Mouse (Mus musculus) lung, embryonic 14.5 days (tissue): ENCODE results near the gene Hyal2. TPM values are rescaled to one million over a fixed set of nuclear protein-coding genes. Genes with fewer than 3 reads are reported as not detected.
A peak's percentile ranks its signal among the peaks of the same experiment; 100 is the strongest.

Source experiments
- ATAC-seq: fragments of 200-750 bp; cut with Nextera tagmentation; 2 replicates; pipeline ENCODE4 v1.8.0; 2017; ENCODE audit warnings: mild to moderate bottlenecking, moderate TSS enrichment, moderate library complexity; ENCODE audit not compliant: insufficient read depth
- DNase-seq: peaks from one replicate; pipeline ENCODE4 v3.0.0-alpha.2; 2015
- H3K27ac ChIP-seq: fragments of 300-500 bp; sonication (generic); 2 replicates; pipeline ENCODE4 v1.5.1; 2014; ENCODE audit warnings: low read depth, mild to moderate bottlenecking, moderate library complexity
- H3K27me3 ChIP-seq: fragments of 300-500 bp; sonication (generic); 2 replicates; pipeline ENCODE4 v1.6.1; 2014; ENCODE audit warnings: low read length, control low read depth; ENCODE audit not compliant: insufficient read depth
- H3K36me3 ChIP-seq: fragments of 300-500 bp; sonication (generic); 2 replicates; pipeline ENCODE4 v1.6.1; 2014; ENCODE audit warnings: control low read depth; ENCODE audit not compliant: insufficient read depth
- H3K4me1 ChIP-seq: fragments of 300-500 bp; sonication (generic); 2 replicates; pipeline ENCODE4 v1.6.1; 2014; ENCODE audit warnings: antibody characterized with exemption, control low read depth; ENCODE audit not compliant: insufficient read depth
- H3K4me2 ChIP-seq: fragments of 300-500 bp; sonication (generic); 2 replicates; pipeline ENCODE4 v1.6.1; 2014; ENCODE audit warnings: mild to moderate bottlenecking
- H3K4me3 ChIP-seq: fragments of 300-500 bp; sonication (generic); 2 replicates; pipeline ENCODE4 v1.5.1; 2014; ENCODE audit warnings: low read depth, low read length
- H3K9ac ChIP-seq: fragments of 300-500 bp; sonication (generic); 2 replicates; pipeline ENCODE4 v1.6.1; 2014
- H3K9me3 ChIP-seq: fragments of 300-500 bp; sonication (generic); 2 replicates; pipeline ENCODE4 v1.6.1; 2016; ENCODE audit warnings: low read depth, low read length, control low read depth
- CTCF ChIP-seq: IDR thresholded peaks from 2 replicates; pipeline ENCODE4 v1.5.1; 2016; ENCODE audit warnings: antibody characterized with exemption, low read depth
- WGBS: fragments of 180-500 bp; shearing (Covaris S2); extraction: QIAGEN DNeasy Blood & Tissue Kit; methylation state at CpG from one replicate; pipeline ENCODE4 v1.1.7; 2014; 5-methylcytosine and 5-hydroxymethylcytosine counted together
- polyA plus RNA-seq: library from polyadenylated mRNA; unstranded; fragments of >200 nt; fragmentation: Nextera tagmentation; extraction: Ambion mirVana; gene quantifications from 2 replicates; pipeline ENCODE4 v1.2.1, GENCODE M21; 2014

The Hyal2 gene
- polyA plus RNA-seq, 1 experiment from 2014 or later, result 129 TPM

- Histone ChIP-seq H3K9me3 (no peaks in the 10 kb centered on the region), H3K36me3 (peaks cover 57% of the 10 kb centered on the region), H3K27ac (no peak overlapping the region), H3K9ac (no peak overlapping the region), H3K4me3 (peak overlapping the region; percentile 4; the same call in 1 of the 2 replicates), H3K4me1 (peaks cover 8% of the 10 kb centered on the region; the same call in 1 of the 2 replicates), H3K4me2 (peak overlapping the region; percentile 96), H3K27me3 (no peaks in the 10 kb centered on the region)
- no peak for TF ChIP-seq CTCF
- WGBS, result 79% methylated on average over 25 of the region's 25 CpGs
- no peak for ATAC-seq
- DNase-seq, result no peak
Measured at GRCm38 (mm10) chr9:107590058-107590772, 22.5 kb downstream of the Hyal2 start.

GRCm38 (mm10) chr9:107590773-107591060 is 23.0 kb downstream of the Hyal2 start:
- Histone ChIP-seq H3K4me1 (peaks cover 8% of the 10 kb centered on the region; the same call in 1 of the 2 replicates), H3K4me3 (no peak overlapping the region), H3K27me3 (no peaks in the 10 kb centered on the region), H3K4me2 (no peak overlapping the region), H3K27ac (no peak overlapping the region), H3K36me3 (peaks cover 57% of the 10 kb centered on the region), H3K9me3 (no peaks in the 10 kb centered on the region), H3K9ac (no peak overlapping the region)
- TF ChIP-seq CTCF, result no peak
- no peak for ATAC-seq
- 90% methylated on average over 6 of the region's 6 CpGs for WGBS
- no peak for DNase-seq

GRCm38 (mm10) chr9:107593101-107593976 is 25.6 kb downstream of the Hyal2 start:
- H3K4me2 ChIP-seq, result no peak overlapping the region
- no peak for ATAC-seq

GRCm38 (mm10) chr9:107594281-107595062 is 26.7 kb downstream of the Hyal2 start:
- Histone ChIP-seq H3K4me3 (no peak overlapping the region), H3K27ac (no peak overlapping the region), H3K9ac (no peak overlapping the region), H3K9me3 (no peaks in the 10 kb centered on the region), H3K36me3 (peaks cover 57% of the 10 kb centered on the region), H3K4me1 (no peaks in the 10 kb centered on the region), H3K27me3 (no peaks in the 10 kb centered on the region), H3K4me2 (no peak overlapping the region)
- 82% methylated on average over 8 of the region's 8 CpGs for WGBS
- TF ChIP-seq CTCF, result no peak
- DNase-seq (no peak), ATAC-seq (no peak)

More at GRCm38 (mm10) chr9:107593101-107593976, 25.6 kb downstream of the Hyal2 start:
- Histone ChIP-seq H3K4me3 (no peak overlapping the region), H3K9me3 (no peaks in the 10 kb centered on the region), H3K27me3 (no peaks in the 10 kb centered on the region), H3K4me1 (peaks cover 5% of the 10 kb centered on the region; the same call in 1 of the 2 replicates), H3K36me3 (peaks cover 57% of the 10 kb centered on the region), H3K27ac (no peak overlapping the region), H3K9ac (no peak overlapping the region)
- TF ChIP-seq CTCF, result no peak
- DNase-seq, result no peak
- 81% methylated on average over 11 of the region's 11 CpGs for WGBS

GRCm38 (mm10) chr9:107596619-107597569 is 29.1 kb downstream of the Hyal2 start:
- no peak overlapping the region; the same call in 1 of the 2 replicates for H3K27ac ChIP-seq
- H3K36me3 ChIP-seq, result peaks cover 33% of the 10 kb centered on the region
- H3K4me1 ChIP-seq, result no peaks in the 10 kb centered on the region
- no peak overlapping the region for H3K4me3 ChIP-seq
- no peaks in the 10 kb centered on the region for H3K27me3 ChIP-seq
- DNase-seq, result no peak
- ATAC-seq, result no peak
- no peaks in the 10 kb centered on the region for H3K9me3 ChIP-seq
- WGBS, result 83% methylated on average over 11 of the region's 11 CpGs
- H3K9ac ChIP-seq, result no peak overlapping the region
- TF ChIP-seq CTCF, result no peak
- no peak overlapping the region for H3K4me2 ChIP-seq

- H3K36me3 ChIP-seq, result peaks cover 18% of the 10 kb centered on the region
- H3K4me1 ChIP-seq, result no peaks in the 10 kb centered on the region
- no peak overlapping the region for H3K4me3 ChIP-seq
- H3K27ac ChIP-seq, result no peak overlapping the region
- H3K4me2 ChIP-seq, result no peak overlapping the region
- DNase-seq (no peak), ATAC-seq (no peak)
- no peak overlapping the region for H3K9ac ChIP-seq
- H3K27me3 ChIP-seq, result no peaks in the 10 kb centered on the region
- no peaks in the 10 kb centered on the region for H3K9me3 ChIP-seq
- TF ChIP-seq CTCF, result no peak
- WGBS, result 62% methylated on average over 5 of the region's 5 CpGs
Measured at GRCm38 (mm10) chr9:107598385-107598784, 30.6 kb downstream of the Hyal2 start.
